Mouse (Mus musculus) ES-Bruce4 (cell line): ENCODE measurements around the gene Nucks1.

Experiments
- CTCF ChIP-seq: IDR thresholded peaks from one replicate; pipeline ENCODE4 v1.8.1; 2011; ENCODE audit warnings: low read depth, low read length
- EP300 ChIP-seq: IDR thresholded peaks from 2 replicates; pipeline ENCODE4 v1.6.1; 2011; ENCODE audit warnings: low read depth, low read length; ENCODE audit not compliant: insufficient read depth
- POLR2A ChIP-seq: IDR thresholded peaks from one replicate; pipeline ENCODE4 v1.8.1; 2011; ENCODE audit warnings: low read length; ENCODE audit not compliant: insufficient read depth

DNA sequence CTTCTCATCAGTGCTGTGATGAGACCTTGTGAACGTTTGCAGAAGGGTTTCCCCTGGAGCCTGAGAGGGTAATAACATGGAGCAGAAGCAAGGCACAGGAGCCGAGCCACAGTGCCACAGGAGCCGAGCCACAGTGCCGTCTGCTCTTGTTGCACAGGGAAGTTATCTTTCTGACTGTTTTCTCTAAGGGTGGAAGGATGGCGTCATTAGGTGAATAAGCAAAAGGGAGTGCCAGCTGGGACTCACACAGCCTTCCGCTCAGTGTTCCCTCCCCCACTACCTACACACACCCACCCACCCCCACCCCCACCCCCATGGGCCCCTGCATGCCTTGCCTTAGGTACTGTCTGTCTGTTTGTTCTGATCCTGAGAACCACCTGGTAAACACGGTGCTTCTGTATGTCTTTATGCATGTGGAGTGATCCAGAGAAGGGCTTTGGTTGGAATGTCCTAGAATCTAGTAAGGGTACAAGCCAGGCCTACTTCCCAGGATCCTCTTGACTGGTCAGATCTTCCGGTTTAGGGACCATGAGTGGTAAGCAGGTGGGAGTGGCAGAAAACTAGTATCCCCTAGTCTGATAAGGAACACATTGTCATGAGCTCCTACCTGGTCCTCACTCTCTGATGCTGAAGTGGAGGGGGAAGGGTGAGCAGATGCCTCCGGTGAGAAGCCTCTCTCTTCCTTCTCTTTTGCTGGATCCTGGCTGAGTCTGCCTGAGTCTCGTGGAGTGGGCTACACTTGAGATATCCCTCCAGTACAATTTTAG, 35.5 kb downstream of the Nucks1 start:
- TF ChIP-seq CTCF: no peak
- no peak for TF ChIP-seq EP300
- no peak for TF ChIP-seq POLR2A
